Mouse (Mus musculus) erythroblast, embryonic 14.5 days (primary cell): ENCODE results near the gene Sertad4.

Source experiments
- GATA1 ChIP-seq: IDR thresholded peaks from 2 replicates; pipeline ENCODE4 v1.6.1; 2012; ENCODE audit warnings: low read length, inconsistent platforms, mixed read lengths
- TAL1 ChIP-seq: IDR thresholded peaks from 3 replicates; pipeline ENCODE4 v1.6.1; 2012; ENCODE audit warnings: low read length, inconsistent platforms, mixed read lengths

DNA sequence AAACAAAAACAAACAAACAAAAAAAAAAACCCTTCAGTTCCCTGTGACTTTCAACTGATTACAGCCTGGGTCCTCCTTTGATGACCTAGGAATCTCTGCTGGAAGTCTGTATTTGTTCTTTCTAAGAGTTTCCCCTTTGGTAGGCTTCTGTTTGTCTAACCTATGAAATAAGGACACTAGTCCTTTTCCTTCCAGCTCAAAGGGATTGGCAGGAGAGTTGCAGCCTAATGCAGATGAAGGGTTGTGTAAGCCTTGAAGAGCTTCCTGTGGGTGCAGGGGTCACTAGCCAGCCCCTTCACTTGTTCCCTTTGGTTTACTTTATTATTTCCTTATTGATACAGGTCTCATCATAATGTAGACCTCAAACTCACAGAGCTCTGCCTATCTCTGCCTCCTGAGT, 27.6 kb downstream of the Sertad4 start:
- no peak for TF ChIP-seq GATA1
- no peak for TF ChIP-seq TAL1
